Mouse (Mus musculus): ENCODE measurements around the gene Ybey.
A peak's percentile ranks its signal among the peaks of the same experiment; 100 is the strongest.

Ybey gene

GRCm38 (mm10) chr10:76442178-76443088 lies 26.5 kb downstream of the Ybey start, which contains the start of gene Pcnt:
Gene Pcnt (minus strand): TSS chr10:76442786.
- peak; percentile 97 for DNase-seq

GRCm38 (mm10) chr10:76440281-76440680 lies 28.6 kb downstream of the Ybey start, which contains the start of gene AC141477.1:
Gene AC141477.1 (minus strand): TSS chr10:76440444.
- no peak for DNase-seq

DNA sequence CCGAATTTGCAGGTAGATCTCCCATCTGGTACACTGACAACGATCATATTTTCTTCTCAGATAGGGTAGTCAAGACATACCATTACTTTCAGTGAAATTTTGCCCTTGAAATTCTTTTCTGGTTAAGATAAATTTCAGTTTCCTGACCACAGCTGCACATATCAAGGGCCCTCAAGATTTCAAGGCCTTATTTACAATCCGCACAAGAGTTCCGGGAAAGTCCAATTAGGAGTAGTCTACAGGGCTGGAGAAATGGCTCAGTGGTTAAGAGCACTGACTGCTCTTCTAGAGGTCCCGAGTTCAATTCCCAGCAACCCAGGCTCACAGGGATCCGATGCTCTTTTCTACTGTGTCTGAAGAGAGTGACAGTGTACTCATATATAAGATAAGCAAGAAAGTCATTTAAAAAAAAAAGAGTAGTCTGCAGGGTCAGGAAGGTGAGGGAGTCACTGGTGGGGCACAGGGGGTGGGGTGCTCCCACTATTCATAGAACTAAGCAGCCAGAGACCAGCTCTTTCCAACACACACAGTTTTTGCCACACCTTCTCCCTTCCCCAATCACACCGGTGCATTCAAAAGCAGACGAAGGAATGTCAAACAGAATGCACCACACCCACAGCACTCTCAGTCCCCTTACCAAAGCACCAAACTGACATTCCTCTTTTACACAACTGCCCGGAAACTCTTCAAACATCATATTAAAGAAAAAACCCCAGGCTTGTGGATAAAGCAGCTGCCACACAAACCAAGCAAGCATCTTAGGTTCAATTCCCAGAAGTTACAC lies 29.6 kb downstream of the Ybey start:
- no peak for DNase-seq

DNA sequence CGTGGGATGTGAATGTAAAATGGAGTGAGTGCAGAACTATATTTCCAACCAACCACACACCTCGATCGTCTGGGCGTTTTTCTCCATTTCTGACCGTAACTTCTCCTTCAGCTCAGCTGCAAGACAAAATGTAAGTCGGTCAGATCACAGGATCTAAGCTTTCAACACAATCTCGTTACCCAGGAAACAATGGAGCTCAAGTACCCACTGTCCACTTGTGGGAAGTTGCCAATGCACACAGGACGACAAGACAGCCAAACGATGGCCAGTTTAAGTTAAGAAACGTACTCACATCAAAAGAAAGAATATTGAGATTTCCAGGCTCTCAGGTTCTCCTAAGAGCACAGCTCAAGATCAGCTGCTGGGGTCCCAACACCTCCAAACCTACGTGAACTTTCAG lies 35.0 kb downstream of the Ybey start:
- DNase-seq, result no peak

DNA sequence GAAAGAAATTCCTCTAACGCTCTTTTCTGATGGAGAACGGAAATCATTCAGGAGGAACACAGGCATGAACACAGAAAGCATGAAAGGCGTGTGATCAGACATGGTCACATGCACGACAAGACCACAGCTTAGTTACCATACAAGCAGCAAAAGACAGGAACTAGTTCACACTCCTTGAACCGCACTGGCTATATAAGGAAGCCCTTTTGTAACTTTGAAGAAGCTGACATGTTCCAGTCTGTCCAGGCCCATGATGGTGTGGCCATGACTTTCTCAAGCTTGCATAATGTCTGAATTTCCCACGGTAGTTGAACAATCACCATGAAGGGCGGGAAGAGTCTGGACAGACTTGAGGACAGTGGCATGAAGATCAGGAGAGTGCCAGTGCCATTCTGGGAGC lies 43.2 kb downstream of the Ybey start:
- no peak for DNase-seq

GRCm38 (mm10) chr10:76416811-76417210 lies 52.1 kb downstream of the Ybey start:
- no peak for DNase-seq

Data from right cerebral cortex, postnatal 4 days (tissue).